ENCODE assay signal across 8 mouse cellular contexts in genomic region chr8:120114315-120114841, GRCm38 (mm10). TPM values are rescaled to one million over a fixed set of nuclear protein-coding genes. Genes with fewer than 3 reads are reported as not detected.
DNase-seq lines count a peak whose midpoint lies in the region; ATAC-seq and TF ChIP-seq lines count a peak whose summit lies in the region.

No protein-coding gene starts in this region.

- H3K4me1 ChIP-seq in lung, embryonic 14.5 days (ENCODE audit: insufficient read depth) = no peaks in the 10 kb centered on the region

- peak; percentile 65; the same call in 1 of the 2 replicates for ATAC-seq in lung, embryonic 14.5 days (ENCODE audit: insufficient read depth)

- H3K27me3 ChIP-seq in lung, embryonic 14.5 days (ENCODE audit: insufficient read depth, low read length) = peaks cover 34% of the 10 kb centered on the region

- peak overlapping the region; percentile 68 for H3K4me3 ChIP-seq in lung, embryonic 14.5 days (ENCODE audit: low read depth, low read length)

- no peaks in the 10 kb centered on the region for H3K9me3 ChIP-seq in lung, embryonic 14.5 days (ENCODE audit: low read depth, low read length)

- no peak overlapping the region for H3K27ac ChIP-seq in lung, embryonic 14.5 days (ENCODE audit: low read depth)

- no peaks in the 10 kb centered on the region for H3K36me3 ChIP-seq in lung, embryonic 14.5 days (ENCODE audit: insufficient read depth)

- peak overlapping the region; percentile 96 for H3K4me2 ChIP-seq in lung, embryonic 14.5 days

- peak overlapping the region; percentile 54 for H3K9ac ChIP-seq in lung, embryonic 14.5 days

- no peak for DNase-seq in lung, embryonic 14.5 days
- DNase-seq in lung, adult 18-20 months = no peak
- peak; percentile 68 for DNase-seq in Muller cell, postnatal 12 days (ENCODE audit: inconsistent ontology term)
- peak; percentile 77 to 82 for DNase-seq in cerebellum, postnatal 25 days
- peak; percentile 51 for DNase-seq in induced T-regulatory cell, adult 2 months (ENCODE audit: low read depth)
- DNase-seq in lung, postnatal 14 days = peak; percentile 37
- peak; percentile 30 to 47 for DNase-seq in urinary bladder, postnatal 36 days (ENCODE audit: low spot score in 2 of 2)
- DNase-seq in thymus, postnatal 14 days = no peak

- 2% methylated on average over 45 of the region's 46 CpGs for WGBS in lung, embryonic 14.5 days

- TF ChIP-seq CTCF in lung, embryonic 14.5 days (IDR thresholded peaks at IDR 0.05; ENCODE audit: low read depth) = no peak

RNA-seq across cellular contexts. Expression of gene 6430548M08Rik, which starts 0.4 kb away (rescaled TPM):
- polyA plus RNA-seq in lung, embryonic 14.5 days (2014; fragmentation: Nextera tagmentation; extraction: Ambion mirVana) = 7.1 and 8.0 TPM in 2 replicates

RNA-seq across cellular contexts. Expression of gene Zdhhc7, which starts 13.1 kb away (rescaled TPM):
- 33.9 and 37.5 TPM in 2 replicates for polyA plus RNA-seq in lung, embryonic 14.5 days (2014; fragmentation: Nextera tagmentation; extraction: Ambion mirVana)

Comparison
In these comparisons a context has a peak if more than half of its experiments do, and no peak if none do; other contexts are left out.
1. DNase-seq: peak in Muller cell, postnatal 12 days (single experiment), cerebellum, postnatal 25 days (2 of 2), induced T-regulatory cell, adult 2 months (single experiment), lung, postnatal 14 days (single experiment) and urinary bladder, postnatal 36 days (2 of 2); none in lung, embryonic 14.5 days (single experiment), lung, adult 18-20 months (0 of 2) and thymus, postnatal 14 days (single experiment).